Mouse (Mus musculus) hindbrain, embryonic 14.5 days (tissue): ENCODE data around the gene Alcam. TPM values are rescaled to one million over a fixed set of nuclear protein-coding genes. Genes with fewer than 3 reads are reported as not detected.

Experiments used
- ATAC-seq: fragments of 200-750 bp; cut with Nextera tagmentation; 2 replicates; pipeline ENCODE4 v1.8.0; 2017; ENCODE audit warnings: moderate number of reproducible peaks, mild to moderate bottlenecking, moderate TSS enrichment, moderate library complexity; ENCODE audit not compliant: low FRiP score
- DNase-seq: peaks from one replicate; pipeline ENCODE4 v3.0.0-alpha.2; 2015; ENCODE audit warnings: low spot score
- H3K27ac ChIP-seq: fragments of 300-500 bp; sonication (generic); 2 replicates; pipeline ENCODE4 v1.5.1; 2014; ENCODE audit warnings: mild to moderate bottlenecking, moderate library complexity
- H3K27me3 ChIP-seq: fragments of 300-500 bp; sonication (generic); 2 replicates; pipeline ENCODE4 v1.6.1; 2014; ENCODE audit warnings: mild to moderate bottlenecking, low read length, mixed read lengths; ENCODE audit not compliant: control insufficient read depth, insufficient read depth
- H3K36me3 ChIP-seq: fragments of 300-500 bp; sonication (generic); replicated peaks from 2 replicates; pipeline ENCODE4 v1.6.1; 2014; ENCODE audit not compliant: control insufficient read depth, insufficient read depth
- H3K4me1 ChIP-seq: fragments of 300-500 bp; sonication (generic); replicated peaks from 2 replicates; pipeline ENCODE4 v1.6.1; 2014; ENCODE audit warnings: antibody characterized with exemption, low read length, mixed read lengths; ENCODE audit not compliant: control insufficient read depth, insufficient read depth
- H3K4me2 ChIP-seq: fragments of 300-500 bp; sonication (generic); replicated peaks from 2 replicates; pipeline ENCODE4 v1.6.1; 2014; ENCODE audit warnings: mild to moderate bottlenecking, moderate library complexity
- H3K4me3 ChIP-seq: fragments of 300-500 bp; sonication (generic); replicated peaks from 2 replicates; pipeline ENCODE4 v1.5.1; 2014; ENCODE audit warnings: mild to moderate bottlenecking, low read length
- H3K9ac ChIP-seq: fragments of 300-500 bp; sonication (generic); 2 replicates; pipeline ENCODE4 v1.6.1; 2014
- H3K9me3 ChIP-seq: fragments of 300-500 bp; sonication (generic); 2 replicates; pipeline ENCODE4 v1.6.1; 2016; ENCODE audit warnings: low read length; ENCODE audit not compliant: control insufficient read depth
- WGBS: fragments of 180-500 bp; shearing (Covaris S2); extraction: QIAGEN DNeasy Blood & Tissue Kit; methylation state at CpG from one replicate; pipeline ENCODE4 v1.1.7; 2014; 5-methylcytosine and 5-hydroxymethylcytosine counted together
- polyA plus RNA-seq: library from polyadenylated mRNA; unstranded; fragments of >200 nt; fragmentation: Nextera tagmentation; extraction: Ambion mirVana; gene quantifications from 2 replicates; pipeline ENCODE4 v1.2.1, GENCODE M21; 2014

Gene Alcam
- polyA plus RNA-seq, 1 experiment from 2014 or later = 63.5 TPM

GRCm38 (mm10) chr16:52445984-52446383 is 7.9 kb downstream of the Alcam start:
- no peaks in the 10 kb centered on the region for H3K9me3 ChIP-seq
- WGBS = 97% methylated on average over 3 of the region's 3 CpGs
- no peak overlapping the region for H3K4me3 ChIP-seq
- H3K27ac ChIP-seq = no peak overlapping the region
- no peaks in the 10 kb centered on the region for H3K4me1 ChIP-seq
- DNase-seq = no peak
- H3K36me3 ChIP-seq = no peaks in the 10 kb centered on the region
- no peaks in the 10 kb centered on the region for H3K27me3 ChIP-seq
- H3K9ac ChIP-seq = no peak overlapping the region
- no peak for ATAC-seq
- H3K4me2 ChIP-seq = no peak overlapping the region

- DNase-seq = no peak
- Histone ChIP-seq H3K27ac (no peak overlapping the region), H3K4me1 (no peaks in the 10 kb centered on the region), H3K4me2 (no peak overlapping the region), H3K4me3 (no peak overlapping the region), H3K9me3 (no peaks in the 10 kb centered on the region), H3K27me3 (no peaks in the 10 kb centered on the region), H3K9ac (no peak overlapping the region), H3K36me3 (no peaks in the 10 kb centered on the region)
- WGBS = 58% methylated on average over 9 of the region's 9 CpGs
- no peak for ATAC-seq
Measured at GRCm38 (mm10) chr16:52443635-52444505, 10.0 kb downstream of the Alcam start.

- WGBS = 72% methylated on average over 1 of the region's 1 CpGs
- H3K9ac ChIP-seq = no peak overlapping the region
Measured at GRCm38 (mm10) chr16:52443055-52443454, 10.8 kb downstream of the Alcam start.

GRCm38 (mm10) chr16:52439600-52439999 is 14.3 kb downstream of the Alcam start:
- Histone ChIP-seq H3K4me1 (no peaks in the 10 kb centered on the region), H3K36me3 (no peaks in the 10 kb centered on the region), H3K4me2 (no peak overlapping the region), H3K4me3 (no peak overlapping the region), H3K9me3 (no peaks in the 10 kb centered on the region), H3K27me3 (no peaks in the 10 kb centered on the region), H3K27ac (no peak overlapping the region), H3K9ac (no peak overlapping the region)
- ATAC-seq = no peak
- no peak for DNase-seq

More at GRCm38 (mm10) chr16:52443055-52443454, 10.8 kb downstream of the Alcam start:
- no peak for DNase-seq
- H3K27me3 ChIP-seq = no peaks in the 10 kb centered on the region
- H3K9me3 ChIP-seq = no peaks in the 10 kb centered on the region
- H3K4me3 ChIP-seq = no peak overlapping the region
- ATAC-seq = no peak
- H3K4me1 ChIP-seq = no peaks in the 10 kb centered on the region
- H3K36me3 ChIP-seq = no peaks in the 10 kb centered on the region
- H3K27ac ChIP-seq = no peak overlapping the region
- H3K4me2 ChIP-seq = no peak overlapping the region

GRCm38 (mm10) chr16:52439007-52439406 is 14.9 kb downstream of the Alcam start:
- Histone ChIP-seq H3K36me3 (no peaks in the 10 kb centered on the region), H3K27me3 (no peaks in the 10 kb centered on the region), H3K9me3 (no peaks in the 10 kb centered on the region), H3K27ac (no peak overlapping the region), H3K4me1 (no peaks in the 10 kb centered on the region), H3K9ac (no peak overlapping the region), H3K4me2 (no peak overlapping the region), H3K4me3 (no peak overlapping the region)
- DNase-seq (no peak), ATAC-seq (no peak)
- WGBS = 87% methylated on average over 6 of the region's 6 CpGs

- ATAC-seq = no peak
- H3K4me2 ChIP-seq = no peak overlapping the region
- H3K4me1 ChIP-seq = no peaks in the 10 kb centered on the region
- H3K9me3 ChIP-seq = no peaks in the 10 kb centered on the region
- DNase-seq = no peak
- no peak overlapping the region for H3K27ac ChIP-seq
- H3K4me3 ChIP-seq = no peak overlapping the region
- no peaks in the 10 kb centered on the region for H3K27me3 ChIP-seq
- 66% methylated on average over 6 of the region's 6 CpGs for WGBS
- no peaks in the 10 kb centered on the region for H3K36me3 ChIP-seq
- no peak overlapping the region for H3K9ac ChIP-seq
Measured at GRCm38 (mm10) chr16:52438216-52438904, 15.5 kb downstream of the Alcam start.

GRCm38 (mm10) chr16:52433189-52433588 is 20.7 kb downstream of the Alcam start:
- Histone ChIP-seq H3K4me3 (no peak overlapping the region), H3K36me3 (no peaks in the 10 kb centered on the region), H3K27me3 (no peaks in the 10 kb centered on the region), H3K9ac (no peak overlapping the region), H3K27ac (no peak overlapping the region), H3K4me2 (no peak overlapping the region), H3K9me3 (no peaks in the 10 kb centered on the region), H3K4me1 (no peaks in the 10 kb centered on the region)
- 81% methylated on average over 11 of the region's 11 CpGs for WGBS
- ATAC-seq (no peak), DNase-seq (no peak)

- Histone ChIP-seq H3K4me1 (no peaks in the 10 kb centered on the region), H3K4me2 (no peak overlapping the region), H3K9me3 (no peaks in the 10 kb centered on the region), H3K27ac (no peak overlapping the region), H3K4me3 (no peak overlapping the region), H3K9ac (no peak overlapping the region), H3K36me3 (no peaks in the 10 kb centered on the region), H3K27me3 (no peaks in the 10 kb centered on the region)
- 100% methylated on average over 1 of the region's 1 CpGs for WGBS
- ATAC-seq (no peak), DNase-seq (no peak)
Measured at GRCm38 (mm10) chr16:52432072-52432471, 21.8 kb downstream of the Alcam start.

GRCm38 (mm10) chr16:52431590-52431989 is 22.3 kb downstream of the Alcam start:
- H3K4me3 ChIP-seq = no peak overlapping the region
- no peaks in the 10 kb centered on the region for H3K9me3 ChIP-seq
- H3K27ac ChIP-seq = no peak overlapping the region
- no peak overlapping the region for H3K4me2 ChIP-seq
- H3K27me3 ChIP-seq = no peaks in the 10 kb centered on the region
- WGBS = 86% methylated on average over 2 of the region's 2 CpGs
- H3K9ac ChIP-seq = no peak overlapping the region
- H3K4me1 ChIP-seq = no peaks in the 10 kb centered on the region
- ATAC-seq (no peak), DNase-seq (no peak)
- no peaks in the 10 kb centered on the region for H3K36me3 ChIP-seq
